Mouse (Mus musculus): ENCODE data around the gene Mamstr.

- TF ChIP-seq POLR2A (IDR thresholded peaks at IDR 0.05; ENCODE audit: borderline replicate concordance, extremely low read depth, insufficient read depth, insufficient read length, poor library complexity, severe bottlenecking), result no peak
- no peak for TF ChIP-seq CTCF (IDR thresholded peaks at IDR 0.05; ENCODE audit: borderline replicate concordance, extremely low read depth, insufficient read depth, insufficient read length)
These were observed 12.5 kb upstream of the Mamstr start, which contains the start of gene Rasip1 for GRCm38 (mm10) chr7:45627261-45627660.
